Mouse (Mus musculus) heart, postnatal 25 days (tissue): ENCODE results near the gene Acvr2a. TPM values are rescaled to one million over a fixed set of nuclear protein-coding genes. Genes with fewer than 3 reads are reported as not detected.
"Not testable (repeated sequence)": the region's sequence is repeated elsewhere in the genome, so short reads cannot be mapped to it uniquely, and the experiment has no call there.

Experiments used
- DNase-seq: peaks from one replicate; pipeline ENCODE4 v3.0.0; 2022; ENCODE audit warnings: low spot score
- intact Hi-C: fragments of 180-260 bp; cut with DNase I; formaldehyde crosslinking; loops from one replicate; pipeline ENCODE4 v1.15.1; 2025
- total RNA-seq, 2 experiments: library from RNA; stranded (reverse); gene quantifications; 2 replicates each; pipeline ENCODE4 v1.2.3; 2021

The Acvr2a gene
- total RNA-seq, 2 experiments from 2014 or later: 15.5 to 16.6 TPM

DNA sequence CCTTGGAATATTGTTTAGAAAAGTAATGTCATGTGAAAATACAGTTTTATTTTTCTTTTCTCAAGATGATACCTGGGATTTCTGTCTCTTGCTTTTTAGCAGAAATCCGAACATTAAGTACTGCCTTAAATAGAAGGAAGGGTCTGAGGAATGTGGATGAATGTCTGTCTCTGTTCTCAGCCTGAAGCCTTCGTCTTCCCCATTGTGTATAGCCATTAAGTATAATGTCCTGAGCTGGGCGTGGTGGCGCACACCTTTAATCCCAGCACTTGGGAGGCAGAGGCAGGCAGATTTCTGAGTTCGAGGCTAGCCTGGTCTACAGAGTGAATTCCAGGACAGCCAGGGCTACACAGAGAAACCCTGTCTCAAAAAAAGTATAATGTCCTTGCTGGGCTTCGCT, 51.7 kb downstream of the Acvr2a start:
- DNase-seq, intact Hi-C loops: not testable (repeated sequence)

DNA sequence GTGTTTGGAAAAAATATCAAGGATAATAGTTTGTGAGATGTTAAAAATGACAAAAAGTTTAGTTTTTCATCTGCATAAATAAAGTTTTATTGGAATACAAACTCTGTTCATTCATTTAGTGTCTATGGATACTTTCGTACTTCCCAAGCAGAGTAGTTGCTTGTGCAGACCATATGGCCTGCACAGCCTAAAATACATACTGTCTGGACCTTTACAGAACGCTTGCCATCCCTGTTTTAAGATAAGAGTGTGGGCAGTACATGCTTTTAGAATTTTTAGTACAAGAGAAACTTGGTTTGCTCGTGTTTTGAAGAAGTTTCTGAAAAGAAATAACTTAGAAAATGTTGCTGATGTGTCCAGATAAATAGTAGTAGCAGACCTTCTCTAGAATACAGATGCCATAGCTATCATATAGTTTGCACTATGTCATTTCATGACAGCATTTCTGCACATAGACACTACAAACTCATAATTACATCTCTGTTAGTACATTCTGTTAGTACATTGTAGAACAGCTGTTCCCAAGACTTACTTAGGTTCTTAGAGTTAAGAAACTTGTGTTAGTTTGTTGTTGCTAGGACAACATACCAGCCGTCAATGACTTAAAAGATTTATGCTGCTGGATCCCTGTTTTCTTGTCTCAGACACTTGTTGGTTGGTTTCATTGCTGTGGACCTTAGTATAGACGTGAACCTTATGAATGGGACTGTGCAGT, 54.4 kb downstream of the Acvr2a start:
- intact Hi-C loops: no loop called here
- no peak for DNase-seq

DNA sequence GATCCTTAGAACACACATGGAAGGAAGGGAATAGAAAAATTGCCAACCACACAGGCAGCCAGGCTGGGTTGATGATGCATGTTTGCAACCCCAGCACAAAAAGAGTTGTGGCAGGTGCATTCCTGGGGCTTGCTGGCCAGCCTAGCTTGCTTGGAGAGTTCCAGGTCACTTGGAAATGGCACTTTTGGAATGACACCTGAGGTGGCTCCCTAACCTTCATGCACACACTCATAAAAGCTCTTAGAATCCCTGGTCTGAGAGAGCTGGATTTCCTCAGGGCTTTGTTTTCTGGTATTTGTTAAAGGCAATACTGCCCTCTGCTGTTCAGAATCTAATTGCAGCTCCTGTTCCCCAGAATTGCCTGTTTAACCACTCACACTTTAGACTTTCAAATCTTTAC, 72.0 kb downstream of the Acvr2a start:
- intact Hi-C loops: loop anchor here (2.0 to 10.0 kb wide), 4 partner anchors 261 to 1393 kb away; no protein-coding TSS in a partner anchor
- no peak for DNase-seq

DNA sequence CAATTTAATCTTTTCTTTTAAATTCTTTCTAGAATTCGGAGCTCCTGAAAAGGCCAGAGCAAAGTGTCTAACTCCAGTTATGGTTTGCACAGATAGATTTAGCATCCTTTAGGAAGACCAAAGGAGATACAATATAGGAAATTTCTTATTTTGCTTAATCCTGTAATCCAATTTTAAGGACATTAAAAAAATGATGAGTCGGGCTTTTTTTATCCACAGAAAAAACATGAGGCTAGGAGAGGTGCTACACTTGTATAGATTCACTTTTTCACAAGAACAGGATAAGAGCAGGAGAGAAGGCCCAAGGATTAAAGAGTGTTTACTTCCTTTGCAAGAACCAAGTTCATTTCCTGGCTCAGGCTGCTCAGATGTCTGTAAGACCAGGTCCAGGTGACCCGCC, 81.3 kb downstream of the Acvr2a start:
- intact Hi-C loops: no loop called here
- no peak for DNase-seq

DNA sequence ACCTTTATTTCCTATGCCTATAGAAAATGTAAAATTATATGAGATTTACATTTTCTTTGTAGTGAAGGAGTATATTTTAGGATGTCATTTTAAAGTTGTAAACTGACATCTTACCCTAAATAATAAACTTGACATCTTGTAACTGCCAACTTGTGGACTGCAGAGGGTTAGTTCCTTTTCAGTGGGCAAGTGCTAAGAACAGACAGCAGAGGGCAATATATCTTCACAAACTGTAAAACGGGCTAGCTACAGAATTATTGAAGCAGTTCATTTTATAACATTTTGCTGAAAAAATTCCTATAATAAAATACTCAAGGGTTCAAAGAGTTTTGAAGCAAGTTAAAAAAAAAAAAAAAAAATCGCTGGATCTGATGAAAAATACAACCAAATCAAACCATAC, 95.0 kb downstream of the Acvr2a start:
- intact Hi-C loops: loop anchor here (2.0 kb wide), 1 partner anchor 404 kb away; no protein-coding TSS in a partner anchor
- DNase-seq: no peak

DNA sequence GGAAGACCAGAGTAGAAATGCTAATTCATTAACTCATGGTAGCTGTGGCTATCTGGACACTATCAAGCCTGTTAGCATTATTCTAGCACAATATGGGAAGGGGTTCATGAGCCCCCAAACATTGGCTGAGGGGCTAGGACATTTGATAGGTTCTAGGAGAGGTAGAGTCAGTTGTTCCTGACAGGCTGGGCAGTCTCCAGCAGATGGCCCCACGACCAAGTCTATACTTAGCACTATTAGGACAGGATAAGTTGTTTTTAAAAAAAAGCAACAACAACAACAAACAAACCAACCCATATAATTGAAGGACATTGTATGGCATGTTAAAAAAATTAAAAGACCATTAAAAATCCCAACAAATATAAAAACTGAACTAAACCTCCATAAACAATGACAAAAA, 100.3 kb downstream of the Acvr2a start:
- no peak for DNase-seq
- intact Hi-C loops: loop anchor here (5.0 kb wide), 1 partner anchor 818 kb away; no protein-coding TSS in a partner anchor

DNA sequence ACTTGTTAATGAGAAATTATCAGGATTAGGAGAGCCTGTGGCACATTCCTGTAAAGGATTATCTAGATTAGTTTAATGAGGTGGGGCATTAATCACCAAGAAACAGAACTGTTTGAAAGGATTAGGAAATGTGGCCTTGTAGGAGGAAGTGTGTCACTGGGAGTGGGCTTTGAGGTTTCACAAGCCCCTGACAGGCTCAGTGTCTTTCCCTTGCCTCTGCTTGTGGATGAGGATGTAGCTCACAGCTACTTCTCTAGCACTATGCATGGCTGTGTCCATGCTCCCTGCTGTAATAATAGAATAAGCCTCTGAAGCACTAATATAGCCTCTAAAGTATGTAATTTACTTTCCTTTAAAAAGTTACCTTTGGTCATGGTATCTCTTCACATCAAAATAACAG, 101.9 kb downstream of the Acvr2a start:
- intact Hi-C loops: no loop called here
- DNase-seq: no peak

DNA sequence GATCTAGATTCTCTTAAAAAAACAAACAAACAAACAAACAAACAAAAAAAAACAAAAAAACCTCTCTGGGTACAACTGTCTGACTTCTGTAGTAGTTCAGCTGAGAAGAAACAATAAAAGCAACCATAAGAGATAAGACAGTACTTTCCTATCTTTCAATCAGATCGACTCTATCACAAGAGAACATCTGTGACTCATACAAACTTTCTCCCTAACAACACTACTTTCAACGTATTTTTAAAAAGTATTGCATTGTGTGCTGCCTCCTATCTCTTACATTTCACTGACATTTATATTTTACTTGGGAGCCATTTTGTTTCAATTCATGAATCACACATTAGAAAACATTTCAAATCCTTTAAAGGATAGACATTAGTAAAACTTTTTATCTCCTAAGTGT, 121.1 kb downstream of the Acvr2a start:
- DNase-seq: no peak
- intact Hi-C loops: no loop called here

DNA sequence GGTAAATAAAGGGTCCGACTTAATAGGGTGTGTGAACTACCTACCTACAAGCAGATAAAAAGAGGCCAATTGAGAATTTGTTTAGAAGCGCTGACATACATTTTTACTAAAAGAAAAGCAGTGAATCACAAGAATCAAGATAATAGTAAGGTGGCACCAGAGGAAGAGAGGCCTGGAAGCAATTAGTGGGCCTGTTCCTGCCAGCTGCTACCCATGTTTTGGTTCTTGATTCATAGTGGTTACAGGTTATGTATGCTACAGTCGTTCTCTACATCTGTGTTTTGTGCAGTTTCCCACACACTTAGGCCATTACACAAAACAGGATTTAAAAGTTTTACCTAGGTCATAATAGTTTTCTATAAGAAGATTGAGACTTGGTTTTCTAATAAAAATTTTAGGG, 133.9 kb downstream of the Acvr2a start:
- intact Hi-C loops: no loop called here

DNA sequence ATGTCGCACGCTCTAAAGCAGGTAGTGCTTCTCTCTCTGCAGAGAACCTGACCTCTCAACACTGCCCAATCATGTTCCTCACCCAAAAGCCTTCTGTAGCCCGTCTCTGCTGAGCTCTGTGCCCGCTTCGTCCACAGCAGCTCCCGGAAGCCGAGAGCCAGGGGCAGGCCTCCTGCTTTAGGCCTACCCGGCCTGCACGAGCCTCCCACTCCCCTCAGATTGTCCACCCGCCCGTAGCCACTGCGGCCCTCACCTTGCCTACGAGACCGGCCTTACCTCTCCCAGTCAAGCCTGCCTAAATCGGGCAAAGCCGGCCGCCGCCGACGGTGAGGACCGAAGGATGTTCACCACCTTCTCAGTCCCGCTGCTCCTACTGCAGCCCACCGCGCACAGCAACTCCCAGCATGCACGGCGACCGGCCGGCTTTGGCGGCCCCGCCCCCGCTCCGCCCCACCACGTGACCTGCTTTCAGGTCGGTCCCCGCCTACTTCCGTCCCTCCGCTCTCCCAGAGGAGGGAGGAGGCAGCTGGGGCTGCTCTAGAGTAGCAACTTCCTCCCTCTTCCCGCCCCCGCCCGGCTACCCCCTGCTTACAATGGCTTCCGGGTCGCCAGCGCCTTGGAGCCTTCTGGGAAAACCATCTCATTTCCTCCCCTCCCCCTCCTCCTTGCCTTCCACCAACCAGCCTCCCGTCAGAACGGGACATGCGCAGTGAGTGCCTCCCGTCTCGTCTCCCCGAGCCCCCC, 135.1 kb downstream of the Acvr2a start, which contains the start of gene Mbd5:
Mbd5 (plus strand) TSS at position 668 of the 744 bp plus-strand sequence.
- peak; percentile 98 for DNase-seq
- intact Hi-C loops: no loop called here

More for the DNA sequence above, 133.9 kb downstream of the Acvr2a start:
- no peak for DNase-seq

DNA sequence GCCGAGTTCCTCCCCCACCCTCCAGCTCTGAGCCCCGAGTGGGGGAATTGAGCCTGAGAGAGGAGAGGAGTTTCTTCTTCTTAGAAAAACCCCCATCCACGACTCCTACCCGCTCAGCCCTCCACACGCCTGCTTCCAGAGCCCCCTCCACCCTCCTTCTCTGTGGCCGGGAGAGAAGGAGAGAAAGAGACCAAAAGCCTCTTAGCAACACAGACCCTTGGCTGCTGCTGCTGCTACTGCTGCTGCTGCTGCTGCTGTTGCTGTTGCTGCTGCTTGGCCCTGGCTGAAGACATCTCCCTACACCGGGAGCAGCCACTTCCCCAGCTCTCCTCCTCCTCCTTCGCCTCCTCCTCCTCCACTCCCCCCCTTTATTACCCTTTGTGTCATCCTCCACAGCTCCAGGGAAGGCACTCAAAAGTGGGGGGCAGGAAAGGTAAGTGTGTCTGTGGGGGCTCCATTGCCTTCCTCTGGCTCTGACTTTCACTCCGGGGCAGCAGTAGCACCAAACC, 135.9 kb downstream of the Acvr2a start:
- intact Hi-C loops: no loop called here
- peak; percentile 13 for DNase-seq

DNA sequence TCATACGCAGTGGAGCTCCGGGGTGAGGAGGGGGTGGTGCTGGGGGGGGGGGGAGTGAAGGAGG, 136.2 kb downstream of the Acvr2a start, which contains the start of gene Orc4:
Orc4 (minus strand) TSS at position 26 of the 64 bp plus-strand sequence.
- no peak for DNase-seq
- intact Hi-C loops: no loop called here

DNA sequence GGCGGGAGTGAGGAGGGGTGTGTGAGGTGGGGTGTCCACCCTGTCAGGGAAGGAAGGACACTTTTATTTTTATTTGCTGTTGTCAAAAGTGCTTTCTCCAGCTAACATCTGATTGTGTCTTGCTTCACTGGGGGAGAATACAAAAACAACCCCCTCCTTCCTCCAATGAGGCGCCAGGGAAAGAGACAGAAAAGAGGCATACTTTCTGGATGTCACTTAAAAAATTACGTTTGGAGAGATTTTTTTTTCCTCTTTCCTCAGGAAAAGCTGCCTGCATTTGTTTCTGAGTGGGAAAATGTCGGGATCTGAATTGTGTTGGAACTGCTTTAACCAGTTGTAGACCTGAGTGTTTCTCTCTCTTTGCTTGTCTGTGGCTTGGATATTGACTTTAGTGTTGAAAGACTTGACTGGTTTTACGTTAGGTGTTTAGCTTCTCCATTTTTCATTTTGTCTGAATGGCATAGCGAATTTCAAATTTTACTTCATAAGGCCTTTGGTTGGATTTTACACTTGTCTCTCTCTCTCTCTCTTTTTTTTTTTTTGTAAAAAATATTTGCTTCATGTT, 136.5 kb downstream of the Acvr2a start:
- intact Hi-C loops: no loop called here
- DNase-seq: no peak

Other genes starting within 250 kb of the Acvr2a start
- 10 to 100 TPM; 32.1 to 33.1 TPM for gene Mbd5, start 135.4 kb downstream of the Acvr2a start, total RNA-seq
- gene Orc4, start 136.2 kb downstream of the Acvr2a start, total RNA-seq: 10 to 100 TPM; 32.8 to 36.6 TPM